Mouse (Mus musculus) intestine, embryonic 14.5 days (tissue): ENCODE results near the gene Rnf222. TPM values are rescaled to one million over a fixed set of nuclear protein-coding genes. Genes with fewer than 3 reads are reported as not detected.

Experiments used
- ATAC-seq: fragments of 200-750 bp; cut with Nextera tagmentation; replicated peaks from 2 replicates; pipeline ENCODE4 v1.8.0; 2017; ENCODE audit warnings: low read depth, moderate number of reproducible peaks, moderate TSS enrichment, moderate library complexity; ENCODE audit not compliant: low FRiP score, low TSS enrichment
- DNase-seq: peaks from one replicate; pipeline ENCODE4 v3.0.0-alpha.2; 2018; ENCODE audit warnings: low spot score
- H3K27ac ChIP-seq: fragments of 300-500 bp; sonication (generic); 2 replicates; pipeline ENCODE4 v1.5.1; 2014; ENCODE audit warnings: low read depth, mild to moderate bottlenecking, control low read depth
- H3K27me3 ChIP-seq: fragments of 300-500 bp; sonication (generic); replicated peaks from 2 replicates; pipeline ENCODE4 v1.6.1; 2014; ENCODE audit warnings: low read length, control low read depth; ENCODE audit not compliant: control insufficient read depth, insufficient read depth
- H3K36me3 ChIP-seq: fragments of 300-500 bp; sonication (generic); 2 replicates; pipeline ENCODE4 v1.6.1; 2014; ENCODE audit warnings: low read length, control low read depth; ENCODE audit not compliant: control insufficient read depth, insufficient read depth
- H3K4me1 ChIP-seq: fragments of 300-500 bp; sonication (generic); replicated peaks from 2 replicates; pipeline ENCODE4 v1.6.1; 2014; ENCODE audit warnings: low read length, control low read depth, mixed read lengths; ENCODE audit not compliant: control insufficient read depth, insufficient read depth
- H3K4me2 ChIP-seq: fragments of 300-500 bp; sonication (generic); 2 replicates; pipeline ENCODE4 v1.6.1; 2014; ENCODE audit warnings: low read length
- H3K4me3 ChIP-seq: fragments of 300-500 bp; sonication (generic); 2 replicates; pipeline ENCODE4 v1.5.1; 2014; ENCODE audit warnings: low read depth, low read length, control low read depth, mixed read lengths
- H3K9ac ChIP-seq: fragments of 300-500 bp; sonication (generic); 2 replicates; pipeline ENCODE4 v1.6.1; 2014; ENCODE audit warnings: mild to moderate bottlenecking, low read length
- H3K9me3 ChIP-seq: fragments of 300-500 bp; sonication (generic); 2 replicates; pipeline ENCODE4 v1.6.1; 2016; ENCODE audit warnings: low read length, control low read depth; ENCODE audit not compliant: control insufficient read depth
- WGBS: fragments of 180-500 bp; shearing (Covaris S2); extraction: QIAGEN DNeasy Blood & Tissue Kit; methylation state at CpG from one replicate; pipeline ENCODE4 v1.1.7; 2014; 5-methylcytosine and 5-hydroxymethylcytosine counted together
- polyA plus RNA-seq: library from polyadenylated mRNA; unstranded; fragments of >200 nt; fragmentation: Nextera tagmentation; extraction: Ambion mirVana; gene quantifications from 2 replicates; pipeline ENCODE4 v1.2.1, GENCODE M21; 2014

Gene Rnf222
- polyA plus RNA-seq, 1 experiment from 2014 or later = 0.11 TPM

DNA sequence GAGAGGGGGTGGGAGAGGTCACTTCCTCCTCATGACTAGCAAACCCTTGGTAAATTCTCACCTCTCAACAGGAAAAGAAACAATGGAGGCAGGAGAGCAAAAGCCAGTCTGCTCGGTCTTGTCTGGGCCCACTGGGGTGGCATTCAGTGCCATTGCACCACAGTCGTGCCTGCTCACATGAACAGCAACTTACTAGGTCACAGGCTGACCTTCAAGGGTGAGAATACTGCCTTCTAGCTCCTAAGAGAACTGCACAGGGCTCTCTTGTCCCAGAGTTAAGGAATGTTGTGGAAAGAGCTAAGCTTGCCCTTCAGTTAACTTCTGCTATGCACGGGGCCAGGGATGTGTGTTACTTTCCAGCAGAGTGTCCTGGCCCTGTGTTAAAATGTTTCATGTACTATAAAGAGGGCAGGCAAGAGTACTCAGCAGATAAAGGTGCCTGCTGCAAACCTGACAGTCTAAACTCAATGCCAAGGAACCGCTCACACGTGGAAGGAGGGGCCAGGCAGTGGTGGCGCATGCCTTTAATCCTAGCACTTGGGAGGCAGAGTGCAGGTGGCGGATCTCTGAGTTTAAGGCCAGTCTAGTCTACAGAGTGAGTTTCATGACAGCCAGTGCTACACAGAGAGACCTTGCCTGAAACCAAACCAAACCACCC lies 20.6 kb downstream of the Rnf222 start:
- Histone ChIP-seq H3K4me1 (0 out of 2 replicates have a peak, but pooled peaks cover 4% of the 10 kb centered on the region), H3K9me3 (no peaks in the 10 kb centered on the region), H3K36me3 (peaks cover 26% of the 10 kb centered on the region), H3K4me3 (no peak overlapping the region), H3K27me3 (no peaks in the 10 kb centered on the region), H3K27ac (no peak overlapping the region), H3K9ac (no peak overlapping the region), H3K4me2 (no peak overlapping the region)
- DNase-seq (no peak), ATAC-seq (no peak)
- 54% methylated on average over 7 of the region's 7 CpGs for WGBS

- Histone ChIP-seq H3K9ac (no peak overlapping the region), H3K4me3 (no peak overlapping the region), H3K4me2 (peak overlapping the region; percentile 7; the same call in 1 of the 2 replicates), H3K27ac (peak overlapping the region; percentile 60), H3K36me3 (0 out of 2 replicates have a peak, but pooled peaks cover under 1% of the 10 kb centered on the region), H3K9me3 (no peaks in the 10 kb centered on the region), H3K4me1 (0 out of 2 replicates have a peak, but pooled peaks cover 4% of the 10 kb centered on the region), H3K27me3 (no peaks in the 10 kb centered on the region)
- 30% methylated on average over 14 of the region's 14 CpGs for WGBS
- DNase-seq (peak; percentile 55), ATAC-seq (no peak)
Observed at GRCm38 (mm10) chr11:68911531-68912177, 23.3 kb downstream of the Rnf222 start.

DNA sequence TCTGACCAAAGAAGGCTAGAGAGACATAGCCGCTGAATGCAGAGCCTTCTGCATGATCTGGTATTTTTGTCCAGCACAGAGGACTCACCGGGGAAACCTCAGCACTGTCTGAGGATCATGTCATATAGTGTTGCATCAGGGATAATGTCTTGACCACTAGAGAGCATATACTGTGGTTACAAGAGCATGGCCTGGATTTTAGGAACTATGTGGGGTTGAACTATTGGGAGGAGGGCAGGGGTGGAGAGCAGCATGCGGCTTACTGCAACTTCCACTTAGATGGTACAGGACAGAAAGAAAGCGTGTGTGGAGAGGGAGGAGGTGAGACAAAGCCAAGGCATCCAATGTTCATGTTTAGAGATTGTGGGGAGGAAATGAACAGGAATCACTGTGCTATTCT lies 26.2 kb downstream of the Rnf222 start:
- no peak overlapping the region for H3K4me3 ChIP-seq
- H3K27me3 ChIP-seq = no peaks in the 10 kb centered on the region
- no peaks in the 10 kb centered on the region for H3K36me3 ChIP-seq
- H3K4me2 ChIP-seq = no peak overlapping the region
- no peaks in the 10 kb centered on the region for H3K9me3 ChIP-seq
- DNase-seq (no peak), ATAC-seq (no peak)
- no peak overlapping the region for H3K27ac ChIP-seq
- H3K4me1 ChIP-seq = 0 out of 2 replicates have a peak, but pooled peaks cover 4% of the 10 kb centered on the region
- H3K9ac ChIP-seq = no peak overlapping the region
- WGBS = over 99% methylated on average over 4 of the region's 4 CpGs

- H3K4me3 ChIP-seq = no peak overlapping the region
- H3K9ac ChIP-seq = no peak overlapping the region
- ATAC-seq (no peak), DNase-seq (no peak)
- H3K36me3 ChIP-seq = no peaks in the 10 kb centered on the region
- H3K4me1 ChIP-seq = no peaks in the 10 kb centered on the region
- no peaks in the 10 kb centered on the region for H3K27me3 ChIP-seq
- WGBS = 51% methylated on average over 3 of the region's 3 CpGs
- no peak overlapping the region for H3K27ac ChIP-seq
- H3K4me2 ChIP-seq = no peak overlapping the region
- H3K9me3 ChIP-seq = no peaks in the 10 kb centered on the region
Observed at GRCm38 (mm10) chr11:68923191-68923590, 34.8 kb downstream of the Rnf222 start.

DNA sequence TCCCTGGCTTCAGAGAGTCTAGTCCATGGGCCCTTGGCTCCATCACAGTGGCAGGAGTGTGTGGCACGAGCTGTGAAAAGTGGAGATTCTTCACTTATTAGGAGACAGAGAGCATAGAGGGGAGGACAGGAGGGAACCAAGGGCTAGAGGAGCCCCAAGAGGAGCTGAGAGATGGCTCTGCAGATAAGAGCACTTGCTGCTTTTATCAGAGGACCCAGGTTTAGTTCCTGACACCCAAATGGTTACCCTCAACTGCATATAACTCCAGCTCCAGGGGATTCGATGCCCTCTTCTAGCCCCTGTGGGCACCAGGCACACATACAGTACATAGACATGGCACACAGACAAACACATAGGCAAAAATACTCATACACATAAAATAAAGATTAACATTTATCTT lies 36.4 kb downstream of the Rnf222 start:
- H3K4me1 ChIP-seq = no peaks in the 10 kb centered on the region; the same call in 1 of the 2 replicates
- no peaks in the 10 kb centered on the region for H3K36me3 ChIP-seq
- no peak overlapping the region for H3K4me2 ChIP-seq
- ATAC-seq (no peak), DNase-seq (no peak)
- H3K27me3 ChIP-seq = no peaks in the 10 kb centered on the region
- H3K9me3 ChIP-seq = no peaks in the 10 kb centered on the region
- H3K9ac ChIP-seq = no peak overlapping the region
- WGBS = 72% methylated on average over 2 of the region's 2 CpGs
- no peak overlapping the region for H3K27ac ChIP-seq
- no peak overlapping the region for H3K4me3 ChIP-seq

DNA sequence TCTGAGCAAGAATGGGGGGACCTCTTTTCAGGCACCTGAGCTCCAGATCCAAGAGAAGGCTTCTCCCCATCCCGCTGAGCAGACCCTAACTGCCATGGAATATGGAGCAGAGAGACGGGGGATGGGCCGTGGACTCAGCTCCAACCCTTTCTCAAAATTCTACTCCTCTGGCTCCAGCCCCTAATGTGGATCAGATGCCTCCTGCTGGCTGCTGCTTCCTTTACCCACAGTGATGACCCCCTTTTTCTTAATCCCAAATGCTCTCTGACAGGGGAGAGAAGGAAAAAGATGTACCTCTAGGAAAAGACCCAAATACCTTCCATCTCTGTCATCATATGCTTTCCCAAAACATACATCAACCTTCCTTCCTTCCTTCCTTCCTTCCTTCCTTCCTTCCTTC lies 38.6 kb downstream of the Rnf222 start, which contains the start of gene Odf4:
Odf4 (minus strand) TSS at position 101 of the 400 bp plus-strand sequence.
- DNase-seq (no peak), ATAC-seq (no peak)
- Histone ChIP-seq H3K27me3 (no peaks in the 10 kb centered on the region), H3K4me1 (no peaks in the 10 kb centered on the region; the same call in 1 of the 2 replicates), H3K27ac (no peak within 1 kb of the TSS), H3K9ac (no peak within 1 kb of the TSS), H3K36me3 (no peaks in the 10 kb centered on the region), H3K4me3 (no peak within 1 kb of the TSS), H3K9me3 (no peaks in the 10 kb centered on the region), H3K4me2 (no peak within 1 kb of the TSS)
- WGBS = 82% methylated on average over 3 of the region's 3 CpGs

- Histone ChIP-seq H3K27me3 (no peaks in the 10 kb centered on the region), H3K4me1 (no peaks in the 10 kb centered on the region; the same call in 1 of the 2 replicates), H3K4me3 (no peak overlapping the region), H3K4me2 (0 out of 2 replicates have a peak overlapping the region, but pooled peaks have one; percentile 3), H3K9me3 (no peaks in the 10 kb centered on the region), H3K36me3 (no peaks in the 10 kb centered on the region), H3K27ac (no peak overlapping the region), H3K9ac (no peak overlapping the region)
- DNase-seq (no peak), ATAC-seq (no peak)
- 16% methylated on average over 6 of the region's 6 CpGs for WGBS
Observed at GRCm38 (mm10) chr11:68929947-68930346, 41.6 kb downstream of the Rnf222 start.

DNA sequence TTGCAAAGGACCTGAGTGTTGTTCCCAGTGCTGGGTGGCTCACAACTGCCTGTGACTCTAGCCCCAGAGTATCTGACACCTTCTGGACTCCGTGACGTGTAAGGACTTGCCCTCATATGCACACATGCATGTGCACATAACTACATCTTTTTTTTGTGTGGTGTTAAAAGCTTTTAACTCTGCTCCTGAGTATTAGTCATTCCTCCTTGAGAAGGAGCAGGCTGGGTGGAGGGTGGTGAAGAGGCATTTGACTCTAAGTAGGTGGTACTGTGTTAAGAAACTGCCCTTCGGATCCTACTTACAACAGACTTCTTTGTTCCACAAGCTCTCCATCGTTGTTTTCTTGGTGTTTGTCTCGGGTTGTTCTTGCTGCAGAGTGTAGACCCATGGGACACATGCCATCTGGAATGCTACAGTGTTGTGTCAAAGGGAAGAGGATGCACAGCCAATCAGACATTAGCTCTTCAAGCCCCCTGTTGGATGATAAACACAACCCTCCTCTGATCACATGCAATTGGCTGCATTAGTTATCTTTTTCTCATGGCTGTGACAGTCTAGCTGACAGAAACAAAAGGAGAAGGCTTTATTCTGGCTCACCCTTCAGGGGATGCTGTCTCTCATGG lies 45.6 kb downstream of the Rnf222 start:
- Histone ChIP-seq H3K9me3 (no peaks in the 10 kb centered on the region), H3K9ac (no peak overlapping the region), H3K27me3 (no peaks in the 10 kb centered on the region), H3K4me2 (no peak overlapping the region), H3K4me3 (no peak overlapping the region), H3K27ac (no peak overlapping the region), H3K4me1 (no peaks in the 10 kb centered on the region; the same call in 1 of the 2 replicates), H3K36me3 (no peaks in the 10 kb centered on the region)
- ATAC-seq (no peak), DNase-seq (no peak)
- 70% methylated on average over 5 of the region's 5 CpGs for WGBS
